Mouse (Mus musculus): ENCODE measurements around the gene Golgb1. TPM values are rescaled to one million over a fixed set of nuclear protein-coding genes. Genes with fewer than 3 reads are reported as not detected.

Gene Golgb1
- polyA plus RNA-seq, 1 experiment from 2014 or later: 97.0 TPM

DNA sequence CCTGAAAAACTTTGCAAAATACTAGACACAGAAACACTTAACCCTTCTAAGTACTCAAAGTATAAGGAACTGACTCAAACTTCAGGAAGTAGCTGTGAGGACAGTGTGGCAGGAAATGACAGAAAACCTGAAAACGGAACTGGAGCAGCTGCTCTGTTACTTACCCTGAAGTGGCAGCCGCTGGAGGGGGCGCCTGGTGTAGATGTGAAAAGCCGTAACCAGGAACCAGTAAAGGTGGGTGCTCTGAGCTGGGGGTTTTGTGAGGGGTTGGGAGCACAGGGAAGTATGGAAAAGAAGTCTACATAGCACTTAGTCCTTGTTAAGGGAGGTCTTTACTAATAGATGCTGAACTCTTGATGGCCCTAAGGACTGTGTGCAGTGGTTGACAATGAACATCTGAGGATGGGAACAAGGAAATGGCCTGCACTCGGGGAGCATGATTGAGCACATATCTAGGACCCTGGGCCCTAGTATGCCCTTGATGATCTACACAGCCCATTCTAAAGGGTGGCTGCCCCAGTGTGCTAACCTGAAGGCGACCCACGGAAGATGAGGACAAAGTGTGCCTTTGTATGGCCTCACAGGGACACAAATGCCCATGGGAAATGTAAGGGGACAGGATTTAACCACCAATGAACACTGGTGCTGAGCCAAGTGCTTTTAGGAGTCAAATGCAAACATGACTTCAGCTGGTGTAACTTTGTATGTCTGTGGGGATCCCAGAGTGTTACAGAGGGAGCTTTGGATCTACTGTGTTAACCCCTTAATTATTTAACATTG lies 60.1 kb downstream of the Golgb1 start, which contains the start of gene Hcls1:
TSS of gene Hcls1 (plus strand) at position 143 of the 780 bp plus-strand sequence.
- H3K4me3 ChIP-seq (ENCODE audit: low read length): peak within 1 kb of the TSS; percentile 6; the same call in 1 of the 2 replicates
- H3K9me3 ChIP-seq (ENCODE audit: low read length): no peaks in the 10 kb centered on the region
- no peaks in the 10 kb centered on the region for H3K27me3 ChIP-seq (ENCODE audit: insufficient read depth, low read length)
- H3K4me2 ChIP-seq (replicated peaks; ENCODE audit: low read depth, low read length): peak within 1 kb of the TSS; percentile 13; the same call in 1 of the 2 replicates
- H3K9ac ChIP-seq (replicated peaks; ENCODE audit: low read length): 0 out of 2 replicates have a peak within 1 kb of the TSS, but pooled peaks have one; percentile 15
- peaks cover 26% of the 10 kb centered on the region for H3K36me3 ChIP-seq (ENCODE audit: insufficient read depth, low read length)
- WGBS: 75% methylated on average over 7 of the region's 7 CpGs
- no peak for ATAC-seq (ENCODE audit: low FRiP score, low TSS enrichment)
- H3K4me1 ChIP-seq (ENCODE audit: insufficient read depth, low read length): no peaks in the 10 kb centered on the region
- H3K27ac ChIP-seq (ENCODE audit: low read length): peak within 1 kb of the TSS; percentile 40; the same call in 1 of the 2 replicates

- Histone ChIP-seq H3K27ac (ENCODE audit: low read length) (no peak overlapping the region), H3K4me3 (ENCODE audit: low read length) (no peak overlapping the region), H3K36me3 (ENCODE audit: insufficient read depth, low read length) (peaks cover 18% of the 10 kb centered on the region), H3K9me3 (ENCODE audit: low read length) (no peaks in the 10 kb centered on the region), H3K4me2 (replicated peaks; ENCODE audit: low read depth, low read length) (no peak overlapping the region), H3K4me1 (ENCODE audit: insufficient read depth, low read length) (no peaks in the 10 kb centered on the region), H3K9ac (replicated peaks; ENCODE audit: low read length) (no peak overlapping the region), H3K27me3 (ENCODE audit: insufficient read depth, low read length) (no peaks in the 10 kb centered on the region)
- no peak for ATAC-seq (ENCODE audit: low FRiP score, low TSS enrichment)
- WGBS: 85% methylated on average over 3 of the region's 3 CpGs
Measured at GRCm38 (mm10) chr16:36935814-36936213, 60.9 kb downstream of the Golgb1 start.

GRCm38 (mm10) chr16:36941137-36941727 lies 66.3 kb downstream of the Golgb1 start:
- 66% methylated on average over 6 of the region's 6 CpGs for WGBS
- no peaks in the 10 kb centered on the region for H3K27me3 ChIP-seq (ENCODE audit: insufficient read depth, low read length)
- H3K27ac ChIP-seq (ENCODE audit: low read length): no peak overlapping the region
- no peak overlapping the region for H3K4me2 ChIP-seq (replicated peaks; ENCODE audit: low read depth, low read length)
- no peak overlapping the region for H3K4me3 ChIP-seq (ENCODE audit: low read length)
- no peak for ATAC-seq (ENCODE audit: low FRiP score, low TSS enrichment)
- no peaks in the 10 kb centered on the region for H3K9me3 ChIP-seq (ENCODE audit: low read length)
- no peaks in the 10 kb centered on the region for H3K4me1 ChIP-seq (ENCODE audit: insufficient read depth, low read length)
- no peak overlapping the region for H3K9ac ChIP-seq (replicated peaks; ENCODE audit: low read length)
- no peaks in the 10 kb centered on the region for H3K36me3 ChIP-seq (ENCODE audit: insufficient read depth, low read length)

- no peak for ATAC-seq (ENCODE audit: low FRiP score, low TSS enrichment)
- Histone ChIP-seq H3K27me3 (ENCODE audit: insufficient read depth, low read length) (no peaks in the 10 kb centered on the region), H3K27ac (ENCODE audit: low read length) (no peak overlapping the region), H3K4me3 (ENCODE audit: low read length) (no peak overlapping the region), H3K4me2 (replicated peaks; ENCODE audit: low read depth, low read length) (no peak overlapping the region), H3K9me3 (ENCODE audit: low read length) (no peaks in the 10 kb centered on the region), H3K9ac (replicated peaks; ENCODE audit: low read length) (no peak overlapping the region), H3K36me3 (ENCODE audit: insufficient read depth, low read length) (no peaks in the 10 kb centered on the region), H3K4me1 (ENCODE audit: insufficient read depth, low read length) (no peaks in the 10 kb centered on the region)
- WGBS: 84% methylated on average over 4 of the region's 4 CpGs
Measured at GRCm38 (mm10) chr16:36941895-36942294, 67.0 kb downstream of the Golgb1 start.

- WGBS: 92% methylated on average over 3 of the region's 3 CpGs
Measured at GRCm38 (mm10) chr16:36943591-36943990, 68.7 kb downstream of the Golgb1 start.

DNA sequence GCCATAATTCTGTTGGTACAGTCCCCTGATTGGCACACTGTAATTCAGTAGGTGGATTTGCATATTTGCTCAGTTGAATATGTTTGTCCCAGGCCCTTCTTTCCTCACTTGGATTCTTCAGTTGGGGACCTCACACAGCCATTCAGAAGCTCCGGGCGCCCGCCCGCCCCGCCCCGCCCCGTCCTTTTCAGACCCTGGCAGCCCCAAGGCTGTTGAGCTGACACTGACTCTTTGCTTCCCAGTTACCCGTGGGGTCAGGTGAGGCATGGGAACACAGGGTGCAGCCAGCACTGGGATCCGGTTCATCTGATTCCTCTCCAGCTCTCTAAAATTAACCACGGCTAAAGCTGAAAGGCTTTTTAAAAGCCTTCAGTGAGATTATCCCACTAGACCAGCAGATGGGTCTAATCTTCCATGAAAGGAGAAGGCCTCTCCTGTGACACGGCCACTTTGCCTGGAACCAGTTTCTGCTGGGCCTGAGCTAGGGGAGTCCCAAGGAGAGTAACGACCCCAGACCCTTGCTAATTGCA lies 70.0 kb downstream of the Golgb1 start:
- Histone ChIP-seq H3K9ac (replicated peaks; ENCODE audit: low read length) (no peak overlapping the region), H3K36me3 (ENCODE audit: insufficient read depth, low read length) (no peaks in the 10 kb centered on the region), H3K27ac (ENCODE audit: low read length) (no peak overlapping the region), H3K4me3 (ENCODE audit: low read length) (no peak overlapping the region), H3K27me3 (ENCODE audit: insufficient read depth, low read length) (no peaks in the 10 kb centered on the region), H3K4me1 (ENCODE audit: insufficient read depth, low read length) (no peaks in the 10 kb centered on the region), H3K4me2 (replicated peaks; ENCODE audit: low read depth, low read length) (no peak overlapping the region), H3K9me3 (ENCODE audit: low read length) (no peaks in the 10 kb centered on the region)
- 57% methylated on average over 12 of the region's 12 CpGs for WGBS
- ATAC-seq (ENCODE audit: low FRiP score, low TSS enrichment): no peak

More at GRCm38 (mm10) chr16:36943591-36943990, 68.7 kb downstream of the Golgb1 start:
- no peak overlapping the region for H3K27ac ChIP-seq (ENCODE audit: low read length)
- H3K36me3 ChIP-seq (ENCODE audit: insufficient read depth, low read length): no peaks in the 10 kb centered on the region
- no peak for ATAC-seq (ENCODE audit: low FRiP score, low TSS enrichment)
- H3K4me3 ChIP-seq (ENCODE audit: low read length): no peak overlapping the region
- H3K27me3 ChIP-seq (ENCODE audit: insufficient read depth, low read length): no peaks in the 10 kb centered on the region
- no peaks in the 10 kb centered on the region for H3K9me3 ChIP-seq (ENCODE audit: low read length)
- H3K4me1 ChIP-seq (ENCODE audit: insufficient read depth, low read length): no peaks in the 10 kb centered on the region
- H3K4me2 ChIP-seq (replicated peaks; ENCODE audit: low read depth, low read length): no peak overlapping the region
- H3K9ac ChIP-seq (replicated peaks; ENCODE audit: low read length): no peak overlapping the region

- Histone ChIP-seq H3K36me3 (ENCODE audit: insufficient read depth, low read length) (no peaks in the 10 kb centered on the region), H3K4me3 (ENCODE audit: low read length) (no peak overlapping the region), H3K9ac (replicated peaks; ENCODE audit: low read length) (no peak overlapping the region), H3K27me3 (ENCODE audit: insufficient read depth, low read length) (no peaks in the 10 kb centered on the region), H3K4me1 (ENCODE audit: insufficient read depth, low read length) (no peaks in the 10 kb centered on the region), H3K27ac (ENCODE audit: low read length) (no peak overlapping the region), H3K9me3 (ENCODE audit: low read length) (no peaks in the 10 kb centered on the region), H3K4me2 (replicated peaks; ENCODE audit: low read depth, low read length) (no peak overlapping the region)
- WGBS: 83% methylated on average over 8 of the region's 8 CpGs
- no peak for ATAC-seq (ENCODE audit: low FRiP score, low TSS enrichment)
Measured at GRCm38 (mm10) chr16:36946459-36947159, 71.7 kb downstream of the Golgb1 start.

- Histone ChIP-seq H3K27me3 (ENCODE audit: insufficient read depth, low read length) (no peaks in the 10 kb centered on the region), H3K4me3 (ENCODE audit: low read length) (no peak overlapping the region), H3K4me1 (ENCODE audit: insufficient read depth, low read length) (no peaks in the 10 kb centered on the region), H3K9ac (replicated peaks; ENCODE audit: low read length) (no peak overlapping the region), H3K9me3 (ENCODE audit: low read length) (no peaks in the 10 kb centered on the region), H3K36me3 (ENCODE audit: insufficient read depth, low read length) (no peaks in the 10 kb centered on the region), H3K27ac (ENCODE audit: low read length) (no peak overlapping the region), H3K4me2 (replicated peaks; ENCODE audit: low read depth, low read length) (no peak overlapping the region)
- no peak for ATAC-seq (ENCODE audit: low FRiP score, low TSS enrichment)
- WGBS: 73% methylated on average over 4 of the region's 4 CpGs
Measured at GRCm38 (mm10) chr16:36947646-36948197, 72.8 kb downstream of the Golgb1 start.

DNA sequence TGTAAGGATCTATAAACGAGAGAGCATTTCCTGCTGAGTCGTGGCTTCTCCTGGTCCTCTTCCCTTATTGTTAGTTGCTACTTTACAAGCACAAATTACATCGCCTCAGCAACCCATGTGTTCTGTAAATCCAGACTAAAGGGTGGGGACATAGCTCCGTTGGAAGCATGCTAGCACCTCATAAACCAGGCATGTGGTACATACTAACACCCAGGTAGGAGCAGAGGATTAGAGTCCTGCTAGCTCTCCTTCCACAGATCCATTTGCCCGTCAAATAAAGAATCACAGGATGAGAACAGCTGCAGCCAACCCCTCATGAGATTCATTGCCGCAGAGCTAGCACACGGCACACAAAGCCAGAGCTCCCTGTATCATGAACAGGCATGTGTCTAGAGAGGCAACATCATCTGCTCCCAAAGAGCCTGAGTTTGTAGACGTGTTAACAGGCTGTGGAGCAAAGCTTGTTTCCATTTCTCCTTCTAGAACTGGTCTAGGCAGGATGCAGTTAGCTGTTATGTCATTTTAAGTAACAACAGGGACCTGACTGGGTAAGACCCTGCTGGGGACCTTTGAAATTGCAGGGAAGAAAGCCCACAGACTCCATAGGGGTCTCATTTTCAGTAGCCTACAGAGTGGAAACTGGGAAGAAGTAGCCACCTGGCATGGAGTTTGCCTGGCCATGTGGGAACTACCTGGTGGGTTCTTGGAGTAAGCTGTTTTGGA lies 74.8 kb downstream of the Golgb1 start:
- Histone ChIP-seq H3K27me3 (ENCODE audit: insufficient read depth, low read length) (no peaks in the 10 kb centered on the region), H3K9me3 (ENCODE audit: low read length) (no peaks in the 10 kb centered on the region), H3K36me3 (ENCODE audit: insufficient read depth, low read length) (no peaks in the 10 kb centered on the region), H3K27ac (ENCODE audit: low read length) (no peak overlapping the region), H3K4me3 (ENCODE audit: low read length) (no peak overlapping the region), H3K9ac (replicated peaks; ENCODE audit: low read length) (no peak overlapping the region), H3K4me1 (ENCODE audit: insufficient read depth, low read length) (no peaks in the 10 kb centered on the region), H3K4me2 (replicated peaks; ENCODE audit: low read depth, low read length) (no peak overlapping the region)
- no peak for ATAC-seq (ENCODE audit: low FRiP score, low TSS enrichment)
- 47% methylated on average over 8 of the region's 8 CpGs for WGBS
